Mouse (Mus musculus): ENCODE data around the gene Fuz. TPM values are rescaled to one million over a fixed set of nuclear protein-coding genes. Genes with fewer than 3 reads are reported as not detected.

Gene Fuz
- polyA plus RNA-seq (2017; shearing (Covaris generic)) = 10 to 100 TPM in 1 of 2 experiments, 1 to 10 TPM in 1; 9.2 to 17.5 TPM

- peak; percentile 86 for ATAC-seq
These were observed at the start of gene Fuz for GRCm38 (mm10) chr7:44895593-44896434. Fuz (plus strand) TSS chr7:44896079.

DNA sequence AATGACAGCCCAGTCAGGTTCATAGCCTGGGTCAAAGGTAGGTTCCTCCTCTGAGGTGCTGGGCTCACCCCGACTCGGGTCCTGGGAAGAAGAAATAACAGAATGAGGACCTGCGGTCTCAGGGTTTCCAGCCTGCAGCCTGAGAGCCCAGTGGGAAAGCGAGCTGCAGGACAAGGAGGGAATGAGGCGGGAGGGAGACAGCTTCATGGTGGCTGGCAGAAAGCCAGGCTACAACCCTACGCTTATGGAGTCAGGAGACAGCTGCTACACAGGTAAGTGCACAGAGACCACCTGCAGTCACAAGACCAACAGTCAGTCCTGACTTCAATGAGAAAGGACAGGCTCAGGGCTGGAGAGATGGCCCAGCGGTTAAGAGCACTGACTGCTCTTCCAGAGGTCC, 49.1 kb upstream of the Fuz start:
- ATAC-seq = no peak

- no peak for ATAC-seq
These were observed 48.1 kb upstream of the Fuz start for GRCm38 (mm10) chr7:44847772-44848171.

DNA sequence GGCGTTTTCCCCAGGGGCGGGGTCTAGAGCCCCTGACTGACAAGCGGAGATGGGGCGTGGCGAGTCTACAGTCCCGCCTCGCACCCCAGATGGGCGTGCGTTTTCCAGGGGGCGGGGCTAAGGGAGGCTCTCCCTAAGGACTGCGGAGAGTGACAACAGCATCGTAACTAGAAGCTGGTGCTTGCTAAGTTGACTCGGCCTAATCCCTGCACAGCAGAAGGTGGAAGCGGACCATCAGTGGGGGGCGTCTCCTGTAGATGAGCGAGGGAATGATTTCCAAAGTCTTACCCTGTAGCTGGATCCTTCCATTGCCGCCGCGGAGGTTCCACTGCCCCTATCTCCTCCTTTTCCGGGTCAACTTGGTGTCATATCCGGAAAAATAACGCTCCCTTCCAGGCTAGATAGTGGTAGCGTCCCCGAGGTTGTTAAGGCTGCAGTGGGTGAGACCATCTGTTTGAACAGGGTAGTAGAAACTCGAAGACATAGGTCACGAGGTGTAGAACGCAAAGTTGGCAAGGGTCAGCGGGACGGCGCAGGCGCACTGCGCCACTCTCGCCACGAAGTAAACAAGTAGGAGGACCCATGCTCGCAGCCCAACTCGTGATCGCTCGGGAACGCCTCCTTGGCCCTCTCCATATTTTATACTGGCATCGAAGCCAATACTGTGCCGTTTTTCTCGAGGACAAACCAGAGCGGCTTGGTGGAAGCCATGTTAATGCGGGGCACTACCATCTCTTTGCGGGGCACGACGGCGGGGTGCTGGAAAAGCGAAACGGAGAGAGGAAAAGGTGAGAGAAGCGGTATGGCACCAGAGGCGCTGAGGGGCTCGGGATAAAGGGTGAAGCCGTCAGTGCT, 47.1 kb upstream of the Fuz start, which contains the start of the genes Akt1s1 and Tbc1d17:
TSS of gene Akt1s1 (plus strand) at position 431 of the 855 bp plus-strand sequence.
TSS of gene Tbc1d17 (minus strand) at position 519 of the 855 bp plus-strand sequence.
- ATAC-seq = peak; percentile 79

DNA sequence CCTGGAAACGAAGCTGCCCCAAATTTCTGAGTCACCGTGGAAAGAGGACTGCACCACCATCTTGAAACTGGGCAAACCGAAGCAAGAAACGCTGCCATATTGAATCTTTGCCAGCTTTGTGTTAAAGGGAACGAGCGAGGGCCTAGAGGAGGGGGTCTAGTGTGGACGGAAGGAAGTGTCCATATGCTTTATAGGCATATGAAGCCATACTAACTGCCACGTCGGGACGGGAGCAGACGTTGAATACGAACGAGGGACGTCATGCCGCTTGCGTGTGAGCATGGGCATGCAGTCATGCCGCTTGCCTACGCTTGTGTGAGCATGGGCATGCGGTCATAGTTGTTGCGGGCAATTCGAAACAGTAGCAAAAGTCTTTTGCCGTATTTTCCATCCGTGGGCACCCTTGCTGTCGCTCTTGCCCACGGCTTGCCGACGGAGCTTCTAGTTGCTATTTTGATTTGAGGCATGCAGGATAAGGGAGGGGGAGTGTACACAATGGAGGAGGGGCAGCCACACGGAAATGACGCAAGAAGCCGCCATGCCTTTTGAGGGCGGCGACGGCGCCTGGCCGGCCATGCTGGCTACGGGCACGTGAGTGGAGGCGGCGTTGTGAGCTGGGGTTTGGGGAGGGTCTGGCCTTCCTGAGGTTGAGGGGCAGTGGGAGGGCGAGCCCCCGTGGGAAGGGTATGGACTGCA, 46.3 kb upstream of the Fuz start:
- ATAC-seq = peak; percentile 56

- no peak for ATAC-seq
These were observed 45.7 kb upstream of the Fuz start for GRCm38 (mm10) chr7:44850146-44850545.

DNA sequence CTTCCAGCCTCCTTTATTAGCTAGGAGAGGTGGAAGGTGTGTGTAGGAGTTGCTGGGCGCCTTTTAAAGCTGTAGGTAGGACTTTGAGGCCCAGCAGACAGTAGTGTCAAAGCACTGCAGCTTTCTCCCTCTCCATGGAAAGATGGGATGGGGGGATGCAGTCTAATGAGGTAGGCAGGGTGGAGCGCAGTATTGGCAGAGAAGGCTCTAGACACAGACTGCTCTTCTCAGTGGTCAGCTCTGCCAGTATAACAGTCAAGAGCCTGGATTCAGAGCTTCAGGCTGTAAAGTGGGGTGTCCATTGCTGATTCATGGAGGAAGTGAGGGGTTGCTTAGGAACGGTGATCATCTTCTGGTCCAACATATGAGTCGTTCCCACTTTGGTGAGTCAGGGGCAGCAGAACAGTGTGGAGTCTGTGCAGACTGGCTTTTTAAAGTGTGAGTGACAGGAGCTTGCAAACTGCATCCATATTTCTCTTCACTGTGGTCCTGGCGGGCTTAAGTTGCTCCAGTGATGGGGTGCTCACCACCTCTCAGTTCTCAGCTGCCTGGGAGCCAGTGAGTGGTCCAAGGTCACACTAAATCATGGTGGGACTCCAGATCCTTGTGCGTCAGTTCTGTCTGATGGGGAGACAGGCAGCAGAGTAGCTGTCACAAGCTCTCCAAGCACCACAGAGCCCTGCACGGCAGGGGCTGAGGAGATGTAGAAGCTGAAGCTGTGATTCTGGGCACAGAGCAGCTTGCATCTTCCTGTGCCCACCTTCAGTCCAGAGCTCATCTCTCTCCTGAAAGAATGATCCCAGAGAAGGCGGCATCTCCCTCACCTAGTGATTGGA, 44.9 kb upstream of the Fuz start:
- ATAC-seq = no peak

- ATAC-seq = no peak
These were observed 44.1 kb upstream of the Fuz start for GRCm38 (mm10) chr7:44851625-44852234.

- no peak for ATAC-seq
These were observed 43.4 kb upstream of the Fuz start for GRCm38 (mm10) chr7:44852259-44853027.

DNA sequence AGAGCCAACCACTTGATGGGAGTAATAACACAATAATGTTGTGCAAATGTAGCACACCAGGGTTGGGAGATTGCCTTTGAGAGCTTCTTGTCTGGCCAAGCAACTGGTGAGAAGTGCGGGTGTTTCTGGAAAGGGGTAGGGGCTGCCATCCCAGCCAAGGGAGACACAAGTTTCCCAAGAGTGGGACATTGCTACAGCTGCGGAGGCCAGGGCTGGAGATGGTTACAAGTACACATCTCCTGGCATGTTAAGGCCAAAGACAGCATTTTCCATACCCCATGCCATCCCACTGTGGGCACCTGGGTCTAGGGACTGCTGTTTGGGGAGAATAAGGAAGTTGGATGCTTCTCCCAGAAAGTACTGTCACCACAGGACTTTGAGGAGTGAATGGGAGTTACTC, 42.8 kb upstream of the Fuz start:
- no peak for ATAC-seq

DNA sequence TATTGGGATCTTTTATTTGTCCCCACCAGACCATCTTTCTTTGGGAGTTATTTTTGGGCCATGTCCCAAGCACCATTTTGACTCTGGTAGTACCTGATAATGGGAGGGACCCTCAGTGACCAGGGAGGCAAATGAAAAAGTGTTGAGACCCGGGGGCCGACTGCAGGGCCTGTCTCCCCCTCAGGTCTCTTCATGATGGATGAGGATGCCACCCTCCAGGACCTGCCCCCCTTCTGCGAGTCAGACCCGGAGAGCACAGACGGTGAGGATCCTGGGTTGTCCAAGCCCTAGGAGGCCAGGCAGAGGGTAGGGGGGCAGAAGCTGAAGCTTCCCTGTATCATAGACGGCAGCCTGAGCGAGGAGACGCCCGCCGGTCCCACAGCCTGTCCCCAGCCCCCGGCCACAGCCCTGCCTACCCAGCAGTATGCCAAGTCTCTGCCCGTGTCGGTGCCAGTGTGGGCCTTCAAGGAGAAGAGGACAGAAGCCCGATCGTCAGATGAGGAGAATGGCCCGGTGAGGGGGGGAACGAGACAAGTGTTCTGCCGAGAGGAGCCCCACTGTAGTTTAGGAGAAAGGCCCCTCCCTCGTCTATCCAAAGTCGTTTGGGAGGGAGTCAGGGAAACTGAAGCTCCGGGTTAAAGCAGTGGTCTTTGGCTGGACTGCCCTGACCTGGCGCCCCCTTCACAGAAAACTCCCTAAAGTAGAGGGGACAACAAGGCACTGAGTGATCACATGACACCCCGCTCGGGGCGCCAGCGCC, 42.1 kb upstream of the Fuz start:
- no peak for ATAC-seq

GRCm38 (mm10) chr7:44854356-44855031, 41.4 kb upstream of the Fuz start:
- peak; percentile 48 for ATAC-seq

- no peak for ATAC-seq
These were observed 40.8 kb upstream of the Fuz start for GRCm38 (mm10) chr7:44855036-44855435.

GRCm38 (mm10) chr7:44856265-44856916, 39.5 kb upstream of the Fuz start:
- ATAC-seq = no peak

DNA sequence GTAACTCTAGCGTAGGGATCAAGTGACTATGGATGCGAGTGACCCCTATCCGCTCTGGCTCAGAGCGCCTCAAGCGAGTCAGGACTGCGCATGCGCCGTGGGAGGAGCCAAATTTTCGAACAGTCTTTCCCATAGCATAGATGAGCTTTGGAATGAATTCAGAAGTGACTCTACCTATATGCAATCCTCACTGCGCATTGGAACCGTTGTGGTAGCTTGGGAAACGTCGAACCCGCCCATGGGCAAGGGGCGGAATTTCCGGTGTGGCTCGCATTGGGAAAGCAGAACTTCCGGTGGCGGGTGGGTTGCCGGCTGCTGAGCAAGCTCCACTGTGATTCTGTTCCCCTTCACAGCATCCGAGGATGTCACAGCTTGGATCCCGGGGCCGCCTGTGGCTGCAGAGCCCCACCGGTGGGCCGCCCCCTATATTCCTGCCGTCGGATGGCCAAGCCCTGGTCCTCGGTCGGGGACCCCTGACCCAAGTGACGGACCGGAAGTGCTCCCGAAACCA, 38.8 kb upstream of the Fuz start, which contains the start of gene Pnkp:
TSS of gene Pnkp (plus strand) at position 98 of the 511 bp plus-strand sequence.
- ATAC-seq = peak; percentile 64

GRCm38 (mm10) chr7:44857905-44858304, 38.0 kb upstream of the Fuz start:
- no peak for ATAC-seq

GRCm38 (mm10) chr7:44859896-44860295, 36.0 kb upstream of the Fuz start:
- ATAC-seq = no peak
